ENCODE assay signal across 7 mouse cellular contexts in genomic region chr19:37559286-37560079, GRCm38 (mm10). TPM values are rescaled to one million over a fixed set of nuclear protein-coding genes. Genes with fewer than 3 reads are reported as not detected.
A peak's percentile ranks its signal among the peaks of the same experiment; 100 is the strongest.
DNase-seq lines count a peak whose midpoint lies in the region; ATAC-seq and TF ChIP-seq lines count a peak whose summit lies in the region.

No protein-coding gene starts in this region.

- peaks cover 5% of the 10 kb centered on the region for H3K4me1 ChIP-seq in embryonic facial prominence, embryonic 14.5 days (ENCODE audit: control insufficient read depth, insufficient read depth, low read length)
- no peaks in the 10 kb centered on the region for H3K4me1 ChIP-seq in stomach, postnatal 0 days (replicated peaks; ENCODE audit: control insufficient read depth, insufficient read depth)

- TF ChIP-seq EP300 in stomach, postnatal 0 days (optimal IDR thresholded peaks at IDR 0.05): no peak

- H3K36me3 ChIP-seq in embryonic facial prominence, embryonic 14.5 days (ENCODE audit: control insufficient read depth, insufficient read depth, low read length): no peaks in the 10 kb centered on the region
- H3K36me3 ChIP-seq in stomach, postnatal 0 days (ENCODE audit: control insufficient read depth, insufficient read depth, low read length): no peaks in the 10 kb centered on the region

- DNase-seq in 416B (ENCODE audit: low read depth): peak; percentile 84
- DNase-seq in CD8-positive naive resting alpha-beta T cell, adult 2 months (ENCODE audit: low read depth in 2 of 2, low spot score in 2 of 2): peak; percentile 68 to 75
- peak; percentile 67 for DNase-seq in embryonic facial prominence, embryonic 14.5 days (ENCODE audit: low spot score)
- peak; percentile 48 for DNase-seq in kidney, adult 18-20 months
- peak; percentile 50 for DNase-seq in lung, postnatal 36 days
- no peak for DNase-seq in stomach, postnatal 0 days (ENCODE audit: low spot score)
- no peak for DNase-seq in urinary bladder, postnatal 10 days (ENCODE audit: low spot score)

- no peak overlapping the region for H3K4me3 ChIP-seq in embryonic facial prominence, embryonic 14.5 days (ENCODE audit: low read depth, low read length)
- H3K4me3 ChIP-seq in stomach, postnatal 0 days (ENCODE audit: low read depth, low read length): no peak overlapping the region

- H3K27ac ChIP-seq in embryonic facial prominence, embryonic 14.5 days (replicated peaks; ENCODE audit: low read depth, low read length): no peak overlapping the region
- H3K27ac ChIP-seq in stomach, postnatal 0 days (replicated peaks): no peak overlapping the region; the same call in 1 of the 2 replicates

- H3K4me2 ChIP-seq in embryonic facial prominence, embryonic 14.5 days (ENCODE audit: low read depth, low read length): peak overlapping the region; percentile 39
- H3K4me2 ChIP-seq in stomach, postnatal 0 days (replicated peaks; ENCODE audit: low read depth): 0 out of 2 replicates have a peak overlapping the region, but pooled peaks have one; percentile 6

- WGBS in embryonic facial prominence, embryonic 14.5 days: 32% methylated on average over 9 of the region's 9 CpGs
- 29% methylated on average over 9 of the region's 9 CpGs for WGBS in stomach, postnatal 0 days

- TF ChIP-seq CTCF in stomach, postnatal 0 days (IDR thresholded peaks at IDR 0.05; ENCODE audit: low read depth): peak; percentile 66

- H3K9ac ChIP-seq in embryonic facial prominence, embryonic 14.5 days (ENCODE audit: low read depth, low read length): no peak overlapping the region
- no peak overlapping the region for H3K9ac ChIP-seq in stomach, postnatal 0 days (ENCODE audit: low read length)

- H3K27me3 ChIP-seq in embryonic facial prominence, embryonic 14.5 days (replicated peaks; ENCODE audit: control insufficient read depth, insufficient read depth, low read length): no peaks in the 10 kb centered on the region
- no peaks in the 10 kb centered on the region for H3K27me3 ChIP-seq in stomach, postnatal 0 days (ENCODE audit: control insufficient read depth, insufficient read depth, low read length)

- H3K9me3 ChIP-seq in embryonic facial prominence, embryonic 14.5 days (ENCODE audit: control insufficient read depth, low read length): no peaks in the 10 kb centered on the region
- H3K9me3 ChIP-seq in stomach, postnatal 0 days (ENCODE audit: control insufficient read depth, low read length): no peaks in the 10 kb centered on the region

- peak; percentile 53; the same call in 1 of the 2 replicates for ATAC-seq in embryonic facial prominence, embryonic 14.5 days (ENCODE audit: low read depth)
- ATAC-seq in stomach, postnatal 0 days (ENCODE audit: low FRiP score, low TSS enrichment): no peak

RNA-seq across cellular contexts. Expression of gene Exoc6, which starts 9.3 kb away (rescaled TPM):
- polyA plus RNA-seq in embryonic facial prominence, embryonic 14.5 days (2014; fragmentation: Nextera tagmentation; extraction: Ambion mirVana): 10.7 and 13.0 TPM in 2 replicates
- 8.7 and 9.0 TPM in 2 replicates for polyA plus RNA-seq in stomach, postnatal 0 days (2015; fragmentation: Nextera tagmentation; extraction: Ambion mirVana)

Comparison
In these comparisons a context has a peak if more than half of its experiments do, and no peak if none do; other contexts are left out.
1. DNase-seq: peak in 416B (single experiment), CD8-positive naive resting alpha-beta T cell, adult 2 months (2 of 2), embryonic facial prominence, embryonic 14.5 days (single experiment), kidney, adult 18-20 months (single experiment) and lung, postnatal 36 days (single experiment); none in stomach, postnatal 0 days (single experiment) and urinary bladder, postnatal 10 days (single experiment).